Mouse (Mus musculus) lung, postnatal 0 days (tissue): ENCODE results near the gene Susd6.

Experiments used
- CTCF ChIP-seq: IDR thresholded peaks from 2 replicates; pipeline ENCODE4 v1.5.1; 2016; ENCODE audit warnings: antibody characterized with exemption, mild to moderate bottlenecking
- EP300 ChIP-seq: IDR thresholded peaks from 2 replicates; pipeline ENCODE4 v1.6.1; 2016; ENCODE audit warnings: antibody characterized with exemption, mild to moderate bottlenecking, control low read depth

DNA sequence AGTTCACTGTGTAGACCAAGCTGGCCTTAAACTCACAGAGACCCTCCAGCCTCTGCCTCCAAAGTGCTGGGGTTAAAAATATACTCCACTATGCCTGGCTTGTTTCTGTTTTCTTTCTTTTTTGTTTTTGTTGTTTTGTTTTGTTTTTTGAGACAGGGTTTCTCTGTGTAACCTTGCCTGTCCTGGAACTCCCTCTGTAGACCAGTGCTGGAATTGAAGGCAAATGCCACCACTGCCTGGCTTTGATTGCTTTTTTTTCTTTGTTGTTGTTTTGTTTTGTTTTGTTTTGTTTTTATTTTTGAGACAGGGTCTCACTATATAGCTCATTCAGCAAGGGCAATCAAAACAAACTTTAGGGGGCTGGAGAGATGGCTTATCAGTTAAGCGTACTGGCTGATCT is 11.1 kb downstream of the Susd6 start:
- TF ChIP-seq CTCF (peak; percentile 50), EP300 (no peak)
